Mouse (Mus musculus) layer of hippocampus, postnatal 14 days (tissue): Measurements from ENCODE around the gene Scfd2. TPM values are rescaled to one million over a fixed set of nuclear protein-coding genes. Genes with fewer than 3 reads are reported as not detected.
A peak's percentile ranks its signal among the peaks of the same experiment; 100 is the strongest.

Source experiments
- DNase-seq, 2 experiments: peaks; one replicate each; pipeline ENCODE4 v3.0.0; 2021 to 2022; ENCODE audit warnings: low spot score in 2 of 2, mixed read lengths in 1 of 2
- total RNA-seq, 2 experiments: library from RNA; stranded (reverse); gene quantifications; 2 replicates each; pipeline ENCODE4 v1.2.3; 2021

The Scfd2 gene
- total RNA-seq, 2 experiments from 2014 or later, result 27.1 to 29.9 TPM

DNA sequence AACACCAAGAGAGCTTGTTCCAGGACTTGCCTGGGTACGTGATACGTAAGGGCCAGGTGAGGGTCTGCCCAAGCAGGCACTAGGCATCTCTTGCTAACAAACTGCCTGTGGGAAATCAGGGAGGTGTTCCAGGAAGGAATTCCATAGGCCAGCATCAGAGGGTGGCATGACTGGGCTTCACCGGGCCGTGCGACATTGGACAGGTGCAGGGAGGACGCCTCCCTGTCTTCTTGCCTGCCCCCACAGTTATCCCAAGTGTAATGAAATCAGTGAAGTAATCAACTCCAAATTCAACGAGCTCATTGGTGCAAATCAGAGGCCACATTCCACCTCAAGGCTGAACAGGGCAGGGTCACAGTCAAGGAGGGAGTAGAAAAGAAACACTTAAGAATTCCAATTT is 324.9 kb downstream of the Scfd2 start:
- DNase-seq, result no peak

DNA sequence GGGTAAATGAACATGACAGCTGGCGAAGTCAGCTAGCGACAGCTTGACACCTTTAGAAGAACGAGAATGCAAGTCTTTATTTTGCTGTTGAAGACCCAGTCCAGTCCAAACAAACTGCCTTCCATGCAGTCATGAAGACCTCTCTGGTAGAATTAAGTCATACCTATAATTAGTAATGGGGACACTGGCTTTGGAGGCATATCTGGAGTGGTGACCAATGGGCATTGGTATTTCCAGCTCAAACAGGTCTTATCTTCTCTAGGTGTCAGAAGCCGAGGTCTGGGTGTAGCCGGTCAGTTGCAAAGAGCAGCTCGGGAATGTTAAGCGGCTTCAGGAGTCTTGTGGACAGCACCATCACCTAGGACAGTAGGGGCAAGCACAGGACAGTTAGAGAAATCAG is 325.5 kb downstream of the Scfd2 start:
- DNase-seq, result no peak

DNA sequence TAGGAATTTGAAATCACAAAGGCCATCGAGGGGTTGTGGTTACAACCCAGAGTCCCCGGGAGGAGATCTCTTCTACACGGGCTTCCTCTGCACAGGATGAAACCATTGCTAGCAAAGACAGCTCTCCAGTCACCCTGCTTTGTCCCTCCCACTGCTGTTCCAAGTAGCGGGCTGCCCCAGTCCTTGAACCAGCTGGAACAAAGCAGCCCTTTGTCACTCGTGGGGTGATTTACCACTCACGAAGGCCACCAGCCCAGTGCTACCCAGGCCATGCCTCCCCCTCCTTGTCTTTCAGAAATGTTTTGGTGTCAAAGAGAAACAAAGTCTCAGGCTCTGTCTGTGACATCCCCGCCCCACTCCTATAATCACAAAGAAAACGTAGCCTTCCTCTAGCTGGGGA is 326.1 kb downstream of the Scfd2 start:
- no peak for DNase-seq

DNA sequence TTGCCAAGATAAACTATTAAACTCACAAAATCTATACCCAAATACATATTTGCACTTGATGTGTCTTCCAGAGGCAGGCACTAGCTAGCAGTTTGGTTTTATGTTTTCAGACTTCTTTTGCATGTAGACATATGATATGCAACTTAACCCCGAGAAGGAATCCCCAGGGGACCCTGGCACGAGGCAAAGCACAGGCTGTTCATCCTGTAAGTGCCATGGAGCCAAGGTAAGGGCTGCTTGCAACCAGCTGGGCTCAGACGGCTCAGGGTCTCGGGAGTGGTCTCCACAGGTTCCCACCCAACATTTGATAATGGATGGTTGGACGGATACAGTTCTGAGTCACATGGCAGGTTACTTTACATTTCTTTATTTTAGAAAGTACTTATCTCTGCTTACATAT is 327.1 kb downstream of the Scfd2 start:
- DNase-seq, result no peak

DNA sequence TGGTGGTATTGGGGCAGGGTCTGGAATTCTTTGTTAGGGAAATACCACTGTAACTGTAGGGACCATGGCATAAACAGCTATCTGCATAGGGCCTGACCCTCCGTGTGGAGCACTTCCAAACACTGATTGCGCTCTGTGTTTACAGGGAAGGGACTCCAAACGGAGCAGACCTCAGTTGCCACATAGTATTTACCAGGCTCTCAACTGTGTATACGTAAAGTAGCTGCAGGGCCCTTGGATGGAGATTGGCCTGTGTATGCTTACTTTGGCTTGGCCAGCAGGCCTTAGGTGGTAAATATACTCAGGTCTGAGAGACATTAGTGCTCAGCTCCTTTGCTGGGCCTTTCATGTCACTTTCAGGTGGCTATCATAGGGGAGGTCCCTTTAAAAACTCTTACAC is 329.0 kb downstream of the Scfd2 start:
- DNase-seq, result no peak

DNA sequence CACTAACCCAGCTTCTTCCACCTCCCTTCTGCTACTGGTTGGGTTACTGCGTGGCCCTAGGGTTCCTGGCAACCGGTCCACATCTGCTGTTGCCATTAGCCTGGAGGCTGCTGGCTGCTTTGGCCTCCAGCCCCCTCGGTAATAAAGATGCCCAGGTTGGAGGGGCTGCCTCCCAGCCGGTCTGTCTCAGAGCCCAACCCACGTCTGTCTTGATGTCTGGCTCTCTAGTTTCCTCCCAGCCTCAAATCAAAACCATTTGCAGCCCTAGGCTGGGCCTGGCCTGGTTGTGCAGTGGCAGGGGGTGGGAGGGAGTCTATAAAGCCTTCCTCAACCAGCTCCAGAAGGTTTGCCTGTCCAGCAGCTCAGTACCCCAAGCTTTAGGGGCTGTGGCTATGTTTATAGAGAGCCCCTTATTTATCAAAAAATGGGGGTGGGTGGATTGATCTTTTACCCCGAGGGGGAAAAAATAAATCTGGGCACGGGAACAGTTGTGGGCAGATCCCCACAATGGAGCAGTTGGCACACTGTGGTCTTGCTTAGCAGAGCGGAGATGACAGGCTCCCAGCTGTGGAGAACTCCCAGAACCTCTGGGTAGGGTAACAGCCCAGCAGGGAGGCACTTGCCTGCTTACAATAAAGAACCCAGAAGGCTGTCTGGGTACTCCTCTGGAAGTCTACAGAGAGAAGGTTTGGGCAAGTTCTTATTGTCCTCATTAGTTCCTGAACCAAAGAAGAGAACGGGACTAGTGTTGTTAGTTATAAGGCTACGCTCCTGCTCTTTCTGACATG is 329.8 kb downstream of the Scfd2 start:
- DNase-seq, result no peak

DNA sequence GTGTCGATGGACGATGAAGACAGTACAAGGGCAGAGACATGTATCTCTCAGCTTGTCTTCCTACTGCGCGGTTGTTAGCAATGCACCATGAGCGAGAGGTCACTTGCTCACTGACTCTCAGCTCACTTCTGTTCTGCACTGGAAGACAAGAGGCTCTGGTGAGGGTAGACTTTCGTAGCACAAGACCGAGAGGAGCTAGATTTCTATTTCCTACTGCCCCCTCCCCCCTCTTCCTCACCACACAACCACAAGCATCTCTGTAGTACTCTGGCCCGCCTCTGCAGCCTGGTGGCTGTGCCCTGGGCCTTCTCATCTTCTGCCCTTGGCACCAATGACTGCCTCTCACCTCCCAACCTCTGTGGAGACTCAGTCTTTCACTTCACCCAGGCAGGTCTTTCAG is 331.1 kb downstream of the Scfd2 start:
- no peak for DNase-seq

DNA sequence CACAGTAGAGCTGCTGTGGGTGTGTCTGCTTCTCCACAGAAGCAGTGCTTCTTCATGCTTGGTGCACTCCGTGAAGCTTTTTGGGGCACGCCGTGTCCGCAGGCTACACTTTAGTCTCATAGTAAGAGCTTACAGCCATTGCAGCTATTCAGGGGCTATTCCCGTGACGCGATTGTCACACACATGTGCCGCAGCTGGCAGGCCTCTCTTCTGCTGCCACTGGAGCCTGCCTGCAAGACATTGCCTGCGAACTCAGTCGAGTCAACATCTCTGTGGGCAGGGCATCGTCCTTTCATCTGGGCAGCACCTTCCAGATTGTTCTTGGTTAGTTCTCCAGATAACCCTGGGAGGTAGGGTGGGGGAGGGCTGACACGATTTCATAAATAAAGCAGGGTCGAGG is 331.8 kb downstream of the Scfd2 start:
- DNase-seq, result no peak

DNA sequence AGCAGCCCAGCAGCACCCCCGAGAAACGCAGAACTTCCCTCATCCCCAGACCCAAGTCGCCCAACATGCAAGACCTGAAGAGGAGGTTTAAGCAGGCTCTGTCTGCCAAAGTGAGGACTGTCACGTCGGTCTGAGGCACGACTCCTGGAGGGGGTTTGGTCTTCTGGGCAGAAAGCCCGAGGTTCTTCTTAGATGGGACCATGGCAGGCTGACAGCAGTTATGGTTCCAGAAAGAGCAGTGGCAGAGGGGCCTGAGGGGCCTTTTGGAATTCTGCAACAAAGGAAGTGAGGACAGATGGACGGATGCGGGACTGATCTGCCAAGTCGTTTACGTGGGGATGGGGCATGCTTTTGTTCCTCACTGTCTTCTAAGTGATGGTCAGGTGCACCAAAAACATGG is 333.1 kb downstream of the Scfd2 start:
- DNase-seq, result no peak

DNA sequence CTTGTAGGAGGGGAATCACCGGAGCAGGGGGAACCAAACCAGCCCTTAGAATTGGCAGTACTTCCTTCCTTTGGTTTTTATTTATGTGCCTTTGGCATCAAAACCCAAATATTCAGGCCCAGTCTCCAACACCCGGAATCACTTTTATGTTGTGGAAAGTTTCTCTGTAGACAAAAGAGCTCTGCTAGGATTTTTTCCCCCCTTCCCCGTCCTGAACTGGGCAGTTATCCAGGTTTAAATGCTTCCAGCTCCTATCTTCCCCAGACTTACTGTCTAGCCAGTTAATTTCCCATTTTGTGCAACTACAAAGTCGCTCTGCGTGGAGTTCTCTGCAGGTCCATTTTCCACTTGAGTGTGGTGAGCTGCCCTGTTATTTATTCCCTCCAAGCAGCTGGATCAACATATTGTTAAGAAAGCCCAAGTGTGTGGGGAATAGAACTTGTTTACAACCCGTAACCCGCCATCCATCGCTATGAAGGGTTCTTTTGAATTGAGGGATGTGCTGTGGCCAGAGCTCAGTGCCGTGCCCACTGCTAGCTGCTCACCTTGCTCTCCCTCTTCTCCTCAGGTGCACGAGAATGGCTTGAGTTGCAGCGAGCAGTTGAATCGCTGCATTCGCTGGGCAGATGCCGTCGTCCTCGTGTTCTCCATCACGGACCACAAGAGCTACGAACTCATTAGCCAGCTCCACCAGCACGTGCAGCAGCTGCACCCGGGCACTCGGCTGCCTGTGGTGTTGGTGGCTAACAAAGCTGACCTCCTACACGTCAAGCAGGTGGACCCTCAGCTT is 333.8 kb downstream of the Scfd2 start:
- DNase-seq, result no peak

DNA sequence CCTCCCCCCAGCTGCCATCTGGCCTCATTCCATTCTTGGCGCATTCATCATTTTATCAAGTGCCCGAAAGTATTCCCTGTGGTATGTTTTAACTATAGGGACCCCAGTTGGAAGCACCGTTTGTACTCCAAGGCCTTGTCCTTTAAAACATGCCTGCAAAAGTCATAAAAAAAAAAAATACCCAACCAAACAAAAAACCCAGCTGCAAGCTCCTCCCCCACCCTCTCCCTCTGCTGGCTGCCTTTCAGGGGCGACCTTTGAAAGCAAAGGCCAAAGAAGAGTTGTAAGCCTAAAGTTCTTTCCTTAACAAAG is 335.3 kb downstream of the Scfd2 start:
- DNase-seq, result no peak

DNA sequence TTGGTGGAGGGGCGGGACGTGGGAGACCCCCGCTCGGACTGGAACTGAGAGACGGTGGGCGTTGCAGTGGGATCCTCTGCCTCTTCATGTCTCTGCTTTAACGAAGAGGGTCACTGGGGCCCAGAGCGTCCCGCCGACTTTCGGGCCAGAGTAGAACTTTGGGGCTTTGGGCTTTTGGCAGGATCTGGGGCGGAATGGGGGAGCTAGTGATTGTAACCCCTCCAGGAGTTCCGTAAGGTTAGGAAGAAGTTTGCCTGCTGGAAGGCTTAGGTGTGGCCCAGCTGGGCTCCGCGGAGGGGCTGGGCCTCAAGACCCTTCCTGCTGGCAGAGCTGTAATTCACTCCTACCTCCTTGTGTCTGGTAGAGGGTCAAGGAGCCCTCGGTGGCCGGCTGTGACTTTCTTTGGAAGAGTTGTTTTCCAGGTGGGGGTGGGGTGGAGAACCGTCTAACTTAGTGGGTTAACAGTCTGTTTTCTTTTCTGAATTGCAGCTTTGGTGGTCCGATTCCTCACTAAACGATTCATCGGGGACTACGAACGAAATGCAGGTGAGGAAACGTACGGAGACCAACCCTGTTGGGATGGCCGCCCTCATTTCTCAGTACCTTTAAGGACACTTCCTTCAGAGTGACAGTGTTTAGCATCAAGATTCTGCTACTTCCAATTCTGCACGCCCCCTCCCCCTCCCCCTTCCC is 335.8 kb downstream of the Scfd2 start:
- no peak for DNase-seq

DNA sequence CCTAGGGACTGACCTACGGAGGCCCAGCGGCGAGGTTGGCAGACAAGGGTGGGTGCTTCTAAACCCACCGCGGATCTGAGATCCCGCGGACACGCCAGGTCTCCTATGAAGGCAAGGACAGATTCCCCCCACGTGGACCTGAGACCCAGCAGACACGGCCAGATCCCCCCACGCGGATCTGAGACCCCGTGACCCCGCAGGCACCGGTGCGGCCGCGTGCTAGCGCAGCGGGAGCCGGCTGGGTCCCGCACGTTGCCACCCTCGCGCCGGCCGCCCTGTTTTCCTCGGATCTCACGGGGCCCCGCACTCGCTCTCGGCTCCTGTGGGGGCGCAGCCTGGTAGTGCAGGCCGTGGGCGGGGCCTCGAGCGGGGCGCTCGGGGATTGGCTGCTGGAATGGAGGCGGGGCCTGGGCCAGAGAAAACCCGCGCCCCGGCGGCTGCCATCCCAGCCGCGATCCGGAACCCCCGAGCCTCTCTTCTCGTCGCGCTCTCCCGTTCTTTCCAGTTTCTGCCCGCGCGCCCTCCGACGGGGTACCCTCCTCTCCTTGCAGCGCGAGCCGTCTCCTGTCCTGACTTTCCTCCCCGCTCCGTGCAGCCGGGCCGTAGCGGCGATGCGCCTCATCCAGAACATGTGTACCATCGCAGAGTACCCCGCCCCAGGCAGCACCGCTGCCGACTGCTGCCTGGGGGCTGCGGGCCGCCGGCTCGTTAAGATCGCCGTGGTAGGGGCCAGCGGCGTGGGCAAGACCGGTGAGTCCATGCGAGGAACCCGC is 336.5 kb downstream of the Scfd2 start, which contains the start of gene Rasl11b:
Gene Rasl11b (plus strand): TSS at position 446 of the 773 bp plus-strand sequence.
- DNase-seq, result peak; percentile 91 to 93

DNA sequence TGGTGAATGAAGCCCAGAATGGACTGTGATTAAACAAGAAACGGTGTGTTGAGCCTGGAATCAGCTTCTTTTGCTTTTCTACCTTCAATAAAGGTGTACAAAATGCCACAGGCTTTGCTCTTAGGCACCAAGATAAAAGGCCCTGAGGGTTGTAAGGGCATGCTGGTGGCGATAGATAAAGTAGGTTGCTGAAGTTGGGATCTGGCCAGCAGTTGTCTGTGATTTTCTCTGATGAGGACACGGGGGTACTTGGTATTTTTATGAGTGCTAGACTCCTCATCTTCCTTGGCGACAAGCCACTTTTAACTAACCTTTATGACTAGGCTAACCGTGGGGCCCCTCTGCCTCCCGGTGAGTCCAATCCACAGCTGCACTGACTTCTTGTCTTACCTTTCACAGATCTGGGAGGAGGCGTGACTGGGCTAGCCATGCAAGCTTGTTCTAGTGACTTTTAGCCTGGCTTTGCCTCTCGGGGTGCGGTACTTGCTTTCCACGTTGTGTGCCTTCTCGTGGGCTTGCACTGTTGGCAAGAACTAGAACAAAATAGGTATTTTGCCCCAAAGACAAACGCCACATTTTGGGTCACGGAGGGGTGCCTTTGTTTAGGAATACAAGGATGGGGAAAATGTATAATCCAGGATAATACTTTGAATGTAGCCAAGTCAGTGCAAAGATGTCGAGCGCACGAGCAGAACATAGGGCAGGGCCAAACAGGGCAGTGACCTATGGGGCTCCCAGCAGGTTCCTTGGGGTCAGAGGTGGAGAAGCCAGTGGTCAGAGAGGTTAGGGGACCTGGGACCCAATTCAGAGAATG is 337.3 kb downstream of the Scfd2 start:
- DNase-seq, result no peak

DNA sequence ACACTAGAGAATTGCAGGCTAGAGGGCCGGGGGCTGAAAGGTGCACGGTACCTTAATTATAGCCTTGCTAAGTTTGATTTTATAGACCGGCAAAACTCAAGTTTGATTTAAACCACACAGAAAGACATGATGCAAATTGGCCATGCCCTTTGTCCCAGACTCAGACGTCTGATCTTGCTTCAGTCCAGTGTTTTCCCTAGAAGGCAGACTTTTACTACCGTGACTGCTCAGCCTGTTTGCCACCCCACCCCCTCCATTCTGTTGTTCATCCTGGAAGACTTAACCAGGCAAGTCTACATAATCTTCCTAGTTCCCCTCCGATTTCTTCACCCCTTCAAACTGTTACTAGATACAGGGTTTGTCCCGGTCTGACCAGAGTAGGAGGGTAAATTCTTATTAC is 337.9 kb downstream of the Scfd2 start:
- no peak for DNase-seq

DNA sequence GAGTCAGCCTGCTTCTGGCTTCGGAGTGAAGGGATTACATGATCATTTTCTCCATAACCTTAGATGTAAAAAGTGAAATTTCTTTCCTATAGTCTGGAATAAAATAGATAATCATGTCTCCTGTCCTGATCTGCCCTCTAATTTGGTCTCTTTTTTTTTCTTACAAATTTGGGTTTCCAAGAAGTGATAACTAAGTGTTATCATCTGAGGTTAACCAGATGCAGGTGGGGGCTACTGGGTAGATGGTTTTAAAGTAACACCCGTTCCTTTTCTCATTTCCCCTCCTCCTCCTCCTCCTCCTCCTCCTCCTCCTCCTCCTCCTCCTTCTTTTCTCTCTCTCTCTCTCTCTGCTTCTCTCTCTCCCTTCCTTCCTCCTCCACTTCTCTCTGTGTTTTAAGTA is 338.6 kb downstream of the Scfd2 start:
- no peak for DNase-seq

DNA sequence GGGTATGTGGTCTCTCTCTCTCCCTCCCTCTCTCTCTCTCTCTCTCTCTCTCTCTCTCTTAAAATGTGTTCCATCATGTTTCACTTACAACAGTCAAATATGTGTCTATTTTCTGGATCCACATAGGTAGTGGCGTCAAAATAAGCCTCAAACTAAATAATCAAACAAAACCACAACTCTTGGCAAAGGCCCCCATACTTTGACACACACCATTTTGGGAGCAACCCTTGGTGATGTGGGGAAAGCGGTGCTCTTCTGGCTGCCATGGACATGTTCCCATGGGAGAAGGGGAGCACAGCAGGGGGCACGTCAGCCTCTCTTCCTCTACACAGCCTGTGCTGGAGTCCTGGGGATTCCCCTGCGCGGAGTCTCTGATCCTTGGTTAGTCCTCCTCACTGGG is 340.6 kb downstream of the Scfd2 start:
- no peak for DNase-seq

DNA sequence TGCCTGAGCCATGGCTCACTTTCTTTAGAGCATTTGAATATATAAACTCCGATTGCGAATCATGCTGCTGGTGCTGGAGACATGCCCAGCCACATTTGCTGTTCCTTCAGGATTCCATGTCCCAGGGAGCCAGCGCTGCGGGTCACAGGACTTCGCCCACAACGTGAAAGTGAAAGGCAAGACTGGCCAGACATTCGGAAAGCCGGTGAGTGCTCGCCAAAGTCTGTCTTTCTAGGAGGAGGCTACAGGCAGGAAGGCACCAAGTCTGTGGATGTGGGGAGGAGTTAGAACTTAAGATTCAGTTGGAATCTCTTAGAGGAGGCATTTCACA is 341.4 kb downstream of the Scfd2 start:
- DNase-seq, result no peak

DNA sequence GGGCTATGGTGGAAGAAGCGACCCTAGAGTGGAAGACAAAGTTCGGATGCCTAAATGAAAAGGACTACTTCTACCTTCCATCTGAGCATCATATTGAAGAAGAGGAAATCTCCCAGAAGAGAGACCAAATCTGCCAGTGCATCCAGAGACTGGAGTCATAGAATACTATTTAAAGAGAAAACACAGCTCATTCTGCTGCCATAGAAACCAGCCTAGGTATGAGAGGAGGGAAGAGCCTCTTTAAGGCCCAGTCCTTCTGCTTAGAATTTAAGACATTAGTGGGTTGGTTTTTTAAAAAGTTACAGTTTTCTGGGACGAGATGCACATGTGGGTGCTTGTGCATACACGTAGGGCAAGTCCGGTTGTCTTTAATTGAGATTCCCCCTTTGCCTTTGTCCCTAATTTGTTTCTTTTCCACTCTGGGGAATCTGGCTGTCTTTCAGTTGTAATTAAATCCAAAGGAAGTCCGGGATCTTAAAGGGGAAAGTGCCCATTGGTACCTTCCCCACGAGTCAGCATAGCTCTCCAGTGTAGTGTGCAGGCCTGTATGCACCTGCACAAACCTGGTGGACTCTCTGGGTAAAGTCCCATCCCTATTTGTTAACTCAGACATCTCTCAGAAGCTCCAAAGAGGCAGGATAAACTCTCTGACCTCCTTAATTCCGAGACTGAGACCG is 341.9 kb downstream of the Scfd2 start:
- no peak for DNase-seq

DNA sequence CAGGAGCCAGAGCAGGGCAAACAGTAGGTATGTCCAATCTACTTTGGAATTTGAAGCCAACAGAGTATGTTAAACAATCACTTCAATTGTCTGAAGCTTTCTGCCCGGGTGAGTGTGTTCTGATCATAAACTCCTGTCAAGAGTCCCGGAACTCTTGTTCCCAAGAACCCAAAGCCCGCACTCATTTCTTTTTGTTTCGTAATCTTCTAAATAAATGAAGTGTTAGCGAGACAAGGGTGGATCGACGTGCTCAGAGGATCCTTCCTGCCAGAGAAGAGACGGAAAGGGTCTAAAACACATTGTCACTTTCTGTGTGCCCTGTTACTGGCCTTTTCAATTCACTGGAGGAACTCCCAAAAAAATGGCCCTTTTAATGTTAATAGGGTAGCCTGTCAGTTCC is 342.7 kb downstream of the Scfd2 start:
- DNase-seq, result no peak
